In the genomic region with DNA sequence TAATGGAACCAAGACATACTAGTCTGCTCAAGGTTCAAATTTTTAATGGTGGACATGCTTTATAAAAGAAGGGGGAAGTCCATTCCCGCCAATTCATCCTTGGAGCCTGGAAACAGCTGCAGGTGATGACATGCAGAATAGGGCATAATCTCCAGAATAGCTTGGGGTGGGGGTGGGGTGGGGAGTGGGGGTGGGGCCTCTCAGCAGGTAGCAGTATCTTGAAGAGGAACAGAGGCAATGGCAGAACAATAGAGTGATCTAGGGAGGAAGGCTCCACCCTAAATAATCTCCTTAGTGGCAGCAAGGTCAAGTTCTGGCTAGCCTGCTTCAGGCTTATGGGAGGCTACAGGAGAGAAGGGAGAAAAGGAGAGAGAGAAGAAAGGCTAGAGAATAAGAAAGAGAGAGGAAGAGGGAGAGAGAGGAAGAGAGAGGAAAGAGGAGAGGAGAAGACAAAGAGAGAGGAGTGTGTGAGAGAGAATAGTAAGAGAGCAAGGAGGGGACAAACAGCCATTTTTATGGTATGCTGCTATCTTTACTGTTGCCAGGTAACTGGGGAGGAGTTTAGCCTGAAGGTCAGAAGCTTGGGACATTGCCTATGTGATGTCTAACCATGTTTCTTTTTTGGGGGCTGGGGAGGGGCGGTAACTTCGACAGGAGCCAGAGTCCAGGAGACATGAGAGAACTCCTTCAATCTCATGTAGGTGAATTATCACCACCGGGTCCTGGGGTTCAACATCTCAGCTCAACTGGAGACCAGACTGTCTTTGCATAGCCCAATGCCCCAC, we compare ENCODE assay signal across 1 mouse cellular context. TPM values are rescaled to one million over a fixed set of nuclear protein-coding genes. Genes with fewer than 3 reads are reported as not detected.
"Had no signal": no experiment of that assay in that cellular context is flagged by ENCODE, and none has a peak within 500 bp of the region (broad histone marks: within the 10 kb centered on the region; RNA-seq: fewer than 3 reads in every experiment).

No protein-coding gene starts in this region.

RNA-seq across cellular contexts. Expression of gene Ddx60, which starts 36.9 kb away (rescaled TPM):
- polyA plus RNA-seq: limb, embryonic 10.5 days had no signal
